Mouse (Mus musculus): ENCODE measurements at regions not wholly inside any gene's neighbourhood (a gene's known extent, or its start where the extent isn't known, plus 50 kb on each side); places are given as distances from the start of the nearest gene placed in this dataset.
"Not testable (repeated sequence)": the region's sequence is repeated elsewhere in the genome, so short reads cannot be mapped to it uniquely, and the experiment has no call there.

DNA sequence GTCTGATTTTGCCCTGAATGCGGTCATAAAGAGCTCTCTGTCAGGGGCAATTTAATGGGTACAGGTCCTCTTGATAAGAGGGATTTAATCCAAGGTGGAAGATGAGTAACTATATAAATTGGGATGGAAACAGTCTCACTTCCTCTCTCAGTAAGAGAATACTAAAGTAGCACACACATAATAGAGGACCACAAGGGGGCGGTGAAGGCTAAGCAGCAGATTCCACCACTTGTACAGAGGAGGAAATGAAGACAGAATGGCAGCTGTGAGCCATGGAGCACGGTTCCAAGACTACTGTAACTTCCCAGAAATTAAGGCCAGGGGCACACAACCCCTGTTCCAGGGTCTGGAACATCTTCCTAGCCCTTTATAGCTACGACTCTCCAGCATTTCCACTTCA, 262.6 kb upstream of the Ywhaq start:
- not testable (repeated sequence) for H3K4me3 ChIP-seq; DNase-seq (ENCODE audit: low spot score); H3K4me1 ChIP-seq; H3K9me3 ChIP-seq; H3K27me3 ChIP-seq (ENCODE audit: insufficient read depth, poor library complexity, severe bottlenecking); H3K27ac ChIP-seq; H3K36me3 ChIP-seq
- WGBS, result 46% methylated on average over 4 of the region's 4 CpGs

DNA sequence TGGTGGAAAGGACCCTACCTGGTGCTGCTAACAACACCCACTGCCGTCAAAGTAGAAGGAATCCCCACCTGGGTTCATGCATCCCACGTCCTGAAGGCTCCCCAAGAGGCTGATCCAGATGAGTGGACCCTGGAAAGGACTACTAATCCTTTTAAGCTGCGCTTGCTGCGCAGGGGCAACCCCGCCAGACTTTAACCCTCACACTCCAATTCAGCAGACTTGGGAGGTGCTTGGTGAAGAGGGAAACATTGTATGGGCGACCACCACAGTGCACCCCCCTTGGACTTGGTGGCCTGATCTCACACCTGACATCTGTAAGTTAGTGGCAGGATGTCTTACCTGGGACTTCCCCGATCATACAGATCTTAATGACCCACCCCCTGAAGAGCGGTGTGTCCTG, 231.9 kb upstream of the Ywhaq start:
- H3K4me1 ChIP-seq; H3K4me3 ChIP-seq; H3K36me3 ChIP-seq; DNase-seq (ENCODE audit: low spot score); H3K27ac ChIP-seq; H3K27me3 ChIP-seq (ENCODE audit: insufficient read depth, poor library complexity, severe bottlenecking): not testable (repeated sequence)
- WGBS, result 79% methylated on average over 8 of the region's 8 CpGs
- H3K9me3 ChIP-seq, result peaks cover 60% of the 10 kb centered on the region

DNA sequence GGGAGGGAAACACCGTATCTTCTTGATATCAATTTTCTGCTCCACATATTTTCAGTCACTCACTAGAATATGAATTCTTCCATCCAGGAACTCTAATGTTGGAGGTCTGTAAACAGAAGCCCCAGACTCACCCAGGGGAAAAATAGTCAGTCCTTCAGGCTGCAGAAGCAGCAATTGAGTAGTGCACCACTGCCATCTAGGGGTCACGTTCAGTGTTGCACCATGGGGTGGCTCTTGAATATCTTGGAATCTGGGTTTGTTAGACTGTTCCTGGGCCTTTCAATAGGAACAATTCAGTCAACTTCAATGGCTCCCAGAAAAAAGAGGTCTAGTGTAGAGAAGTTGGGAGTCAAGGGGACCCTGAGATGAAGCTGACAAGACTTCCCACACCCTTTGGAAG, 196.3 kb upstream of the Ywhaq start:
- H3K27ac ChIP-seq; H3K4me1 ChIP-seq; H3K27me3 ChIP-seq (ENCODE audit: insufficient read depth, poor library complexity, severe bottlenecking); H3K4me3 ChIP-seq; H3K36me3 ChIP-seq; H3K9me3 ChIP-seq: not testable (repeated sequence)
- 17% methylated on average over 2 of the region's 2 CpGs for WGBS
- DNase-seq (ENCODE audit: low spot score), result peak; percentile 77

DNA sequence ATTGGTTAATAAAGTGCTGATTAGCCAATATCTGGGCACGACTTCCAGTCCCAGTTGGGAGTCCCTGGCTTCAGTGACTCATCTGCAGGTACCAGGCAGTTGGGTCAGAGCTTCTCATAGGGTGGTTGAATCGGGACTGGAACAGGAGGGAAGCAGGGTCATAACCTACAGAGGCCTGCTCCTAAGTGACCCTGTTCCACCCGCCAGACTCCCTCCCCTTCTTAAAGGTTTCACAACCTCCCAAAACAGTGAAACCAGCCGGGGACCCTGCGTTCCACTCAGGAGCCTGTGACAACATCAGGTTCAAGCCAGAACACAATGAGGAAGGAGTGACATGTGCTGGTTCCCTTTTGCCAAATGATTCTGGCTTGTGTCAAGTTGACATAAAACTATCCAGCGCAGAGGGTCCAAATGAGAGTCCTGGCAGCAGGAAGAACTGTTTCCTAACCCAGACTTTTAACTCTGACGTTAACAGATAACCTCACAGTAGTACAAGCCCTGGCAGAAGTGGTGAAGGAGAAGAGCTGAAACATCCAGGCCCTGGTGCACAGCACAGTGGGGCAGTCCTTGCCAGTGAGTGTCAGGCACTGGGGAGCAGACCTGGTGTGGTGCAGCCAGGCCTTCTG, 151.1 kb upstream of the Ywhaq start:
- Histone ChIP-seq H3K27me3 (ENCODE audit: insufficient read depth, poor library complexity, severe bottlenecking) (no peaks in the 10 kb centered on the region), H3K27ac (no peak overlapping the region), H3K4me3 (no peak overlapping the region), H3K9me3 (no peaks in the 10 kb centered on the region), H3K4me1 (no peaks in the 10 kb centered on the region), H3K36me3 (no peaks in the 10 kb centered on the region)
- WGBS, result 58% methylated on average over 7 of the region's 7 CpGs
- no peak for DNase-seq (ENCODE audit: low spot score)

DNA sequence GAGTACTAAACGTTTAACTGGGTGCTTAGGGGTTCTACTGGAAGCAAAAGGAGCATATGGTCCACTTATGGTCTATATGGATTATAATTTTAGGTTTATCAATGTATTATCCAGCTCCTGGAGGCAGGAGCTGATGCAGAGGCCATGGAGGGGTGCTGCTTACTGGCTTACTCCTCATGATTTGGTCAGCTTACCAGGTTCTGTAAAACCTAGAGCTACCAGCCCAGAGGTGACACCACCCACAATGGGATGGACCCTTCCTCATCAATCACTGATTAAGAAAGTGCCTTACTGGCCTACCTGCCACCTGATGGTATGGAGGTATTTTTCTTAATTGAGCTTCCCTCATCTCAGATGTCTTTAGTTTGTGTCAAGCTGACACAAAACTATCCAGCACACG, 126.5 kb upstream of the Ywhaq start:
- WGBS, result 51% methylated on average over 2 of the region's 2 CpGs
- H3K27ac ChIP-seq; H3K4me1 ChIP-seq; DNase-seq (ENCODE audit: low spot score); H3K9me3 ChIP-seq; H3K36me3 ChIP-seq; H3K4me3 ChIP-seq; H3K27me3 ChIP-seq (ENCODE audit: insufficient read depth, poor library complexity, severe bottlenecking): not testable (repeated sequence)

DNA sequence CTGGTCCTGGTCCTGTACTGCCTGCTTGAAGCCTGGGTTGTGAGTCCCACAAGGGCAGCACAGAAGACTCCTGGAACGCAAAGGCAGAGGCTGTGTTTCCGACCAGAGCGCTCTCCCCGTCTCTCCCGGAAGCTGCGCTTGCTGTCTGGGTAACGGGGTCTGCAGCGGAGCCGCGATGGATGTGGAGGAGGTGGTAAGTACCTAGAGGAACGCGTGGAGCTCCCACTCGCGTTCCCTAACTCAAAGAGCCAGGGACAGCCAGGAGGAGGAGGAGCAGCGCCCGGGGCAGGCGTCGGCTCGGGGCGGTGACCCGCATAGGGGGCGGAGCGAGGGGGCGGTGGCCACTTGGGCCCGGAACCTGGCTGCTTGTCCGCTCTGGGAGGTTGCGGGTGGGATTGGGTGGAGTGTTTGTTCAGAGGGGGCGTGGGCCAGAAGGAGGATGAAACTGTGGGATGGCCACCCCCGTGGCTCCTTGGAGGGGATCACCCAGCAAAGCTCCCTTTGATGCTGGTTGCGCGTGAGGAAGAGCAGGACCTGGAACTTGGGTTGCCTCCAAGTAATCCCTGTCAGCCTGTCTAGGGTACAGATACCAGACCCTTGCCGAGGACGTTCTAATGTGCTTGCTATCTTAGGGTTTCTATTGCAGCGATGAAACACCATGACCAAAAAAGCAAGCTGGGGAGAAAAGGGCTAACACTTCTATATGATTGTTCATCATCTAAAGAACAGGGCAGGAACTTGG, 125.9 kb upstream of the Ywhaq start:
- not testable (repeated sequence) for H3K9me3 ChIP-seq; H3K4me1 ChIP-seq; H3K36me3 ChIP-seq; H3K27me3 ChIP-seq (ENCODE audit: insufficient read depth, poor library complexity, severe bottlenecking)
- peak; percentile 83 for DNase-seq (ENCODE audit: low spot score)
- 2% methylated on average over 34 of the region's 34 CpGs for WGBS
- Histone ChIP-seq H3K27ac (peak overlapping the region; percentile 86), H3K4me3 (peak overlapping the region; percentile 67)

DNA sequence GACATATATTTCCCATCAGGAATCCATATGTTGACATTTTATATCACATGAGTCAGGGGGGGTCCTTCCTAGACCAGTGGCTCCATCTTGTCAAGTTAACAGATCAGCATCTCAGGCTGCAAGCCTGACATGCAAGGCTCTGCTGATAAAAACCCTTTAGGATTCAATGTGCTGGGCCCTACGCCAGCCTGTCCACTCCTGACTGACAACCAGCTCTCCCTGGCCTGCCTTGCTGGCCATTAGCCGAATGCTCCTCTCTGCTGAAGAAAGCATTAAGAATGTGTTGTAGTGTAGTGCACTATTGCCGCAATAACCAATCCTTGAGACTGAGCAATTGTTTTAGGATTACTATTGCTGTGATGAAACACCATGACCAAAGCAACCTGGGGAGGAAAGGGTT, 114.3 kb upstream of the Ywhaq start:
- Histone ChIP-seq H3K27ac (no peak overlapping the region), H3K4me1 (no peaks in the 10 kb centered on the region), H3K27me3 (ENCODE audit: insufficient read depth, poor library complexity, severe bottlenecking) (no peaks in the 10 kb centered on the region), H3K4me3 (no peak overlapping the region), H3K36me3 (no peaks in the 10 kb centered on the region), H3K9me3 (no peaks in the 10 kb centered on the region)
- 74% methylated on average over 3 of the region's 3 CpGs for WGBS
- no peak for DNase-seq (ENCODE audit: low spot score)

DNA sequence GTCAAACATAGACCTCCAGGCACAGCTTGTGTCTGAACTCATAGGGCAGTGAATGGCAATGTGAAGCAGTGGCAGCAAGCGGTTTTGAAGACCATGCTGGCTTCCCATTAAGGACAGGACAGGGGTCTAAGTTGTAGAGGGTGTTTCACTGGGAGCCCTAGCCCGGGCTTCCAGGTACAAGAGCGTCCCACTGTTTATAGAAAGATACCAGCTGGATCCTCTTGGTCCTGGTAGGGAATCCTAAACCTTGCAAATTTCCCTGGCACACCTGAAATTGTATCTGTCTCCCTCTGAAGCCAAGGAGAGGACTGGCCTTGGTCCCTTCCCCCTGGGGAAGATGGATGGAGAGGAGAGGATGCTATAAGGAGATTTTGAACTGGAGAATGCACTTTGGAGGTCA, 111.9 kb upstream of the Ywhaq start:
- H3K36me3 ChIP-seq; H3K27ac ChIP-seq; H3K4me3 ChIP-seq; H3K27me3 ChIP-seq (ENCODE audit: insufficient read depth, poor library complexity, severe bottlenecking); H3K9me3 ChIP-seq; H3K4me1 ChIP-seq: not testable (repeated sequence)
- 63% methylated on average over 3 of the region's 3 CpGs for WGBS
- DNase-seq (ENCODE audit: low spot score), result peak; percentile 73

DNA sequence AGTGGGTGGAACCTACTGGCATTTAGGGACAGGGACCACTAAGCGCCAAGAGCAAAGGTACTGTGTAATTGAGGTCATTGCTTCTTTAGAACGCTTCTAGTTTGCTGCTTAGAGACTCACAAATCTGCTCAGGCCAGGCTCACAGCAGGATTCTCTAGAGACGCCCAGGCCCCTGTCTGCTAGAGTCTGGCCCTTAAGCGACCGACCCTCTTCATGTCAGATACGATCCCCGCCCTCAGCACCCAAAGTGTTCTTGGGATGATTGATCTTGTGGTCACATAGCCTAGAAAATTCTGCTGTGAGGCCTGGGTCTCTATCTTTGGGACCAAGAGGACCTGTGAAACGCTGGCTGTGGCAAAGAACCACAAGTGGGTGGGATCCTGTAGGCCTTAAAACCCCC, 109.9 kb upstream of the Ywhaq start:
- WGBS, result 79% methylated on average over 8 of the region's 8 CpGs
- not testable (repeated sequence) for H3K27me3 ChIP-seq (ENCODE audit: insufficient read depth, poor library complexity, severe bottlenecking); H3K9me3 ChIP-seq; H3K36me3 ChIP-seq; H3K4me3 ChIP-seq; H3K4me1 ChIP-seq; H3K27ac ChIP-seq
- peak; percentile 72 for DNase-seq (ENCODE audit: low spot score)

DNA sequence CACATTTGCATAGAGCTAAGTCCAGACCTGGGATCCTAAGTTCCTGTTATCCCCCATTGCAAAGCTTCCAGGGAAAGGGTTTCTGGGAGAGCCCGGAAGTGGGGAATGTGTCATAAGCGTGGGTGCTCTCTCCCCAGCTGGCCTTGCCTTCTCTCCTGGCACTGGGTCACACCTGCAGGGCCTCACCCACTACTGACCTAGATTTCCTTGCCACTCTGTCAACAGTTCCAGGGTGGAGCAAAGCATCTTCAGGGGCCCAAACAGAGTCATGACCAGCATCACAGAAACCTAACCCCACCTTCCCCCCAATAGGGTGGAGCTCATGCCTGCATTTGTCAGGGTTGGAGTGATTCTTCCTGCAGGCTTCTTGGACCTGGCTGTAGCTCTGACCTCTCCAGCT, 109.5 kb upstream of the Ywhaq start:
- H3K27me3 ChIP-seq (ENCODE audit: insufficient read depth, poor library complexity, severe bottlenecking); H3K27ac ChIP-seq; H3K9me3 ChIP-seq; DNase-seq (ENCODE audit: low spot score); H3K4me3 ChIP-seq; H3K36me3 ChIP-seq; H3K4me1 ChIP-seq: not testable (repeated sequence)
- 89% methylated on average over 2 of the region's 2 CpGs for WGBS

DNA sequence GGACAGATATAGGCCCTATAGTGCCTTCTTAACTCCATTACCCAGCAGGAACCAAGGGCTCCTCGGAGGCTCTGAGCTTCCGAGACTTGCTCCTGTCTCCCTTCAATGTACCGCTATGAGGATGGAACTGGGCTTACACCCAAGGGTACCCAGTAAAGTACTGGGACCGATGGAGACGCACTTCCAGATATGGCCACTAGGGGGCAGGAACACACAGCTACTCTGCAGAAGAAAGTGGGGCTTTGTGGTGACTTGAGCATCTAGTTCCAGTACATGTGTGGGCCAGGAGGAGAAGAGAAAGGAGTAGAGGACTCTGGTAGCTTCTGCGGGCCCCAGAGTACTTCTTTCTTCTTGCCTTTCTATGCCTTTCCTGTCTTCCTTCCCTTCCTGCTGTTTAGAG, 108.1 kb upstream of the Ywhaq start:
- H3K36me3 ChIP-seq; H3K9me3 ChIP-seq; H3K27ac ChIP-seq; DNase-seq (ENCODE audit: low spot score); H3K4me3 ChIP-seq; H3K27me3 ChIP-seq (ENCODE audit: insufficient read depth, poor library complexity, severe bottlenecking): not testable (repeated sequence)
- 34% methylated on average over 6 of the region's 6 CpGs for WGBS
- peaks cover 19% of the 10 kb centered on the region for H3K4me1 ChIP-seq

DNA sequence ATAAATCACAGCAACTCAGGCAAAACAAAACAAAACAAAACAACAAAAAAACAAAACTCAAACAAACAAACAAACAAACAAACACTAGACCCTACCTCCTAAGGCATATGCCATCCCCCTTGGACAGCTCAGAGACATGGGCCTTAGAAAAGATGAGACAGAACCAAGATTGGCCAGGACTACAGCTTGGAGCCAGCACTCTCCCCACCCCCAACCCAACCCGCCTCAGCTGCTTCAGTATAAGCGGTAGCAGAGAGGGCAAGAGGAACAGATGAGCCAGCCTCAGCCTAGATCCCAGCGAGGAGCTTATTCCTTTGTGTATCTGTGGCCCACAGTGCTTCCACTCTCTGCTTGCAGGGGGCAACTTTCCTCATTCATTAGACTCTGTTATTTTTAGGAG, 105.2 kb upstream of the Ywhaq start:
- no peaks in the 10 kb centered on the region for H3K9me3 ChIP-seq
- H3K27ac ChIP-seq, result no peak overlapping the region
- H3K4me3 ChIP-seq, result no peak overlapping the region
- H3K27me3 ChIP-seq (ENCODE audit: insufficient read depth, poor library complexity, severe bottlenecking), result no peaks in the 10 kb centered on the region
- 36% methylated on average over 3 of the region's 3 CpGs for WGBS
- peaks cover 35% of the 10 kb centered on the region for H3K4me1 ChIP-seq
- no peaks in the 10 kb centered on the region for H3K36me3 ChIP-seq
- DNase-seq (ENCODE audit: low spot score), result no peak

DNA sequence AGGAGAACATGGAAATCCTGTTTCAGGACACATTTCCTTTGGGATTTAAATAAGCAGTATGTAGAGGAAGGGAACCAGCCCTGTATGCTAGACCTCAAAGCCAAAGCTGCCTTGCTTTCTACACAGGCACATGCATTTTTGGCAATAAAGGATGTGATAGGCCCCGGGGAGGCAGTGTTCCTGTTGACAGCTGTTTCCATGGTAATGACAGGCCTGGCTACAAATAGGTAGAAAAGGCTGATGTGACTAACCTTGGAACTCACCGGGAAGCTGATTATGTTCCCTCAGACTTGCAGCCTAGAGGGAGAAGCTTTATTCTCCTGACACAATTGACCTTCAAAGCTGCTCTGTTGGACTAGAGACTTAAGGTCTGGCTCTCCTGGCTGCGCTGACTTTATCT, 101.6 kb upstream of the Ywhaq start:
- Histone ChIP-seq H3K9me3 (no peaks in the 10 kb centered on the region), H3K36me3 (no peaks in the 10 kb centered on the region), H3K27me3 (ENCODE audit: insufficient read depth, poor library complexity, severe bottlenecking) (no peaks in the 10 kb centered on the region), H3K4me1 (peaks cover 35% of the 10 kb centered on the region), H3K4me3 (no peak overlapping the region), H3K27ac (peak overlapping the region; percentile 70; the same call in 1 of the 2 replicates)
- no peak for DNase-seq (ENCODE audit: low spot score)
- 26% methylated on average over 3 of the region's 3 CpGs for WGBS

DNA sequence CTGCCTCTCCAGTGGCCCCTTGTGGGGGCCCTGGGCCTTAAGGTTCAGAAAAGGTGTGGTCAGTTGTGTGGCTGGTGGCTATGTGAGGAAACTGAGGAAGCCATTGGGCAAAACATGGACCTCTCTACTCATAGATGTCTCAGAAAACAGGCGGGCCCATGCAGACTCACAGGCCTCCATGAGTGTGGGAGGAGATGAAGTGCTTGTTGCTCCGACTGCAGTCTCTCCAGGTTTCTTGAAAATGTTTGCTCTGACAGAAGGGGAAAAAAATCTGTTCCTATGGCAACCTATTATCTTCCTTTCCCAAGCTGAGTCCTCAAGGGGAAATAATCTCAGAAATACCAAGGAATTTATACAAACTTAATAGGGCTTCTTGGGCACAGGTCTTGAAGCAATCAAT, 95.3 kb upstream of the Ywhaq start:
- H3K27ac ChIP-seq, result no peak overlapping the region
- no peak overlapping the region for H3K4me3 ChIP-seq
- 71% methylated on average over 2 of the region's 2 CpGs for WGBS
- peaks cover 10% of the 10 kb centered on the region; the same call in 1 of the 2 replicates for H3K4me1 ChIP-seq
- H3K9me3 ChIP-seq, result no peaks in the 10 kb centered on the region
- H3K36me3 ChIP-seq, result no peaks in the 10 kb centered on the region
- DNase-seq (ENCODE audit: low spot score), result no peak
- no peaks in the 10 kb centered on the region for H3K27me3 ChIP-seq (ENCODE audit: insufficient read depth, poor library complexity, severe bottlenecking)
